19 mouse cellular contexts compared by ENCODE assay signal in genomic region chr19:40614811-40615210, GRCm38 (mm10).
"Had no signal": no experiment of that assay in that cellular context is flagged by ENCODE, and none has a peak within 500 bp of the region (broad histone marks: within the 10 kb centered on the region; RNA-seq: fewer than 3 reads in every experiment).

No protein-coding gene starts in this region.

- H3K9me3 ChIP-seq: limb, embryonic 15.5 days; midbrain, embryonic 12.5 days; midbrain, embryonic 15.5 days; neural tube, embryonic 13.5 days; stomach, embryonic 15.5 days had no signal

- H3K4me1 ChIP-seq: stomach, embryonic 15.5 days had no signal

- H3K36me3 ChIP-seq: limb, embryonic 15.5 days; midbrain, embryonic 15.5 days; neural tube, embryonic 13.5 days; stomach, embryonic 15.5 days had no signal

- H3K4me3 ChIP-seq: layer of hippocampus, adult 2 months; limb, embryonic 15.5 days; midbrain, embryonic 12.5 days; midbrain, embryonic 15.5 days; neural tube, embryonic 13.5 days; stomach, embryonic 15.5 days had no signal

- H3K27ac ChIP-seq: kidney, postnatal 0 days; layer of hippocampus, adult 2 months; limb, embryonic 15.5 days; liver, embryonic 14.5 days; macrophage; midbrain, embryonic 12.5 days; midbrain, embryonic 15.5 days; neural tube, embryonic 13.5 days; stomach, embryonic 15.5 days had no signal

- DNase-seq: kidney, postnatal 25 days; layer of hippocampus, adult 9-11 months; liver, postnatal 0 days; lung, embryonic 14.5 days; retina, postnatal 1 day; right cerebral cortex, postnatal 25 days; spleen, adult 18-20 months; thymus, postnatal 36 days had no signal

- H3K9ac ChIP-seq: limb, embryonic 15.5 days; liver, embryonic 14.5 days; liver, postnatal 0 days; lung, embryonic 14.5 days; midbrain, embryonic 12.5 days; midbrain, embryonic 15.5 days; neural tube, embryonic 13.5 days; stomach, embryonic 15.5 days had no signal

- H3K4me2 ChIP-seq: limb, embryonic 15.5 days; liver, embryonic 11.5 days; lung, embryonic 14.5 days; midbrain, embryonic 12.5 days; midbrain, embryonic 15.5 days; neural tube, embryonic 13.5 days; stomach, embryonic 15.5 days had no signal

- H3K27me3 ChIP-seq: limb, embryonic 15.5 days; midbrain, embryonic 12.5 days; midbrain, embryonic 15.5 days; neural tube, embryonic 13.5 days; stomach, embryonic 15.5 days had no signal

- ATAC-seq: liver, postnatal 0 days; lung, postnatal 0 days; midbrain, embryonic 15.5 days had no signal
